Mouse (Mus musculus) brain, embryonic 18.5 days (tissue): ENCODE measurements at regions not wholly inside any gene's neighbourhood (a gene's known extent, or its start where the extent isn't known, plus 50 kb on each side); places are given as distances from the start of the nearest gene placed in this dataset.

Experiments used
- DNase-seq: peaks from one replicate; pipeline ENCODE4 v3.0.0-alpha.2; 2012; ENCODE audit warnings: low read depth, low spot score

DNA sequence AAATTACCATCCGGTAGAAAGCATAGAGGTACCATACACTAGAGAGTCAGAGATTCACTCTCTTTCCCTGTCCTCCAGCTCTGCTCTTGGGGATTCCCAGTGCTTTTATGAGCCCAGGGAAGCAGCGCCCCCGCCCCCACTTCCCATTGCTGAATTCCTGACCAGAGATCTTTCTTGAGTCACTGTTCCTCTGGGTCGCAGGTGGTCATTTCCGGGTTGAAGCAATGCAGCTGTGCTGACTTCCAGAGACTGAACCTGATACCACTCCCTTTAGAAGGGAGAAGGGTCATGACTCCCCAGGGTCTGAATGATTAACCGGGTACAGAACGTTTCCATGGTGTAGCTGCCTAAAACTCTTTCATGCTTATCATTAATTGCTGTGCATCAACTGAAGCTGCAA lies 128.9 kb downstream of the Cd83 start:
- DNase-seq, result no peak

DNA sequence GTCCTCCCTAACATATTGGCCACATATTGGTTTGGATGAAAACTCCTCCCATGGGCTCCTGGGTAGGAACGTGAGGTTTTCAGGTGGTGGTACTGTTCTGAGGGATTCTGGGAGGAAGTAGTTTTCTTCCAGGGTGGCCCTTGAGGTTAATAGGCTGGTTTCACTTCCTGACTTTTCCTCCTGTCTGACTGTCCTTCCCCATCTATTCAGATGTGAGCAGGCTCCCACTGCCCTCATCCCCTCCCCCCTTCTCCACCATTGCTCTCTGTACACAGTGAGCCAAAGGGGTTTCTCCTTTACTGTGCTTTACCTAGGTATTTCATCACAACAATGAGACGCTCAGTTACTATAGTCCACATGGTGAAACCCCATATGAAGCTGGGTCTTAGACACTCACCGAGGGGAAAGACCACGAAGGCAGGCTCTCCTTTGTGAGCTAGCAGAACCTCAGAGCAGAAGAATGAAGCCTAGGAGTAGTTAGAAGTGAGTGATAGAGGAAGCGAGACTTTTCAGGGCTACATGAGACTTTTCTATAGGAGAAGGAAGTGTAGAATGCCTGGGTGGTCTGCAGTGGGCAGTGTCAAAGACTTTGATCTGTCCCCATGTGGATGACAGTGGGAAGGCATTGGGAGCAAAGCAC lies 135.3 kb downstream of the Cd83 start:
- DNase-seq, result no peak

DNA sequence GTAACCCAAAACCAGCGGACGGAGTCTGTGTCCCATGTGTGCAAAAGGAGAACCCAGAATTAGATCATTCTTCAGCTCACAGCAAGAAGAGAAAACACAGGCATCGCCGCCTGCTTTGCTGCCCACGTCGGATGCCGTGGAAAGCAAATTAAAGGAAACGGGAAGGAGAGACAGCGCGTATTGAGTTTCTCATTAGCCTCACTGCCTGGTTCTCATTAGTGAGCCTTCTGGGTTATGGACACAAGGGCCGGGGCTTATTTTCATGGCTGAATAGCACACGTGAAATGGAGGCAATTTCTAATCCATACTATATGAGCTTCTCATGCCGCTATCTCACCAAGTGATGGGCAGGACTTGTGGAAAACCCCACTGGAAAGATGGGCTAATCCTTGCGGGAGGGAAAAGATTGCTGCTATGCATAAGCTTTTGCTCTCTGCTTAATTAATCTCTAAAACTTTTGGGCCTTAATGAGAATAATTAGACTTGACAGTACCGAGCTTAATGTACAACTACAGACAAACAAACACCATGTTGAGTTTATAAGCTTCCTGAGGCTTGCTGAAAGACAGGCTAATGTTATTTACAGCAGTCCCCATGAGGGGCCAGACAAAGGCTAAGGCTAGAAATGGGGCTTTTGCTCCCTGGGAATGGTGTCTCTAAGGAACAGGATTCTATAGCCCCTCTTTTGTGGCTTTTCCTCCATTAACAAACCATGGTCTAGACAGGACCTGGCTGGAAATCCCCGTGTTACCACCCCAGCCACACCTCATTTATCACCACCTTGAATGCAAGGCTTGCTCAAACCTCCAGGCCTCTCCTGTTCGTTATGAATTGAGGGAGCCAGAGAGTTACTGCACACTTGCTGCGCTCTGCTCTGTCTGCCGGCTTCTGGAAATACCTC lies 145.8 kb downstream of the Cd83 start:
- DNase-seq, result no peak

DNA sequence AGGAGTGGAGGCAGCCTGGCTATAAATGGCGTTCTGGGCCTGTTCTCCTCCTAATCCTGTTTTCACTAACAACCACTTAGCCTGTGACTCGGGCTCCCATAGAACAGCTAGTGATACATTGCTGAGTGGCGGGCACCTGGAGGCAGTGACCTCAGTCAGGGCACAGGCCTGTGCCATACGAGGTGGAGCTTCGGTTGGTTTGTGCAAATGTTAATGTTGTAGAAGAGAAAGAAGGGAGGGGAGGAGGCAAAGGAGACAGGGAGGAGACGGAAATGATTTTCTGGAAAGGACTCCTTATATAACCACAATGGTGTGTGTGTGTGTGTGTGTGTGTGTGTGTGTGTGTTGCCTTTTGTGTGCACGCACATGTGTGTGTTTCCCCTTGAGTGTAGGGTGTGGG lies 148.4 kb downstream of the Cd83 start:
- DNase-seq, result no peak

DNA sequence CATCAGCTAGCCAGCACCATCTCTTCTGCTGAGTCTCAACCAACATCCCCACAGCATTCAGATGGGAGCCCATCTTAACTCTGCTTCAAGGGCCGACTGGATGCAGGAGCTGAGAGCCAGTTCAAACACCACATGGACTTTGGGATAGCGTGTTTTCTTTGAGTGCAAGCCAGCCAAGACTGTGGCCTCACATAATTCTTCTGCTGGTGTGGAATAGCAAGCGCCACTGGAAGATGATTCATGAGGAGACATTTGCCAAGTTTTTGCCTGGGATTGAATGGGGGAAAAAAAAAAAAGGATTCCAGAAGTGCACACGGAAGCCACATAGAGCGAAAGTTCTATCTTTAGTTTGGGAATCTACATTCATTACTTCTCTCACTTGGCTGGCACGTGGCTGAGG lies 150.7 kb downstream of the Cd83 start:
- no peak for DNase-seq

DNA sequence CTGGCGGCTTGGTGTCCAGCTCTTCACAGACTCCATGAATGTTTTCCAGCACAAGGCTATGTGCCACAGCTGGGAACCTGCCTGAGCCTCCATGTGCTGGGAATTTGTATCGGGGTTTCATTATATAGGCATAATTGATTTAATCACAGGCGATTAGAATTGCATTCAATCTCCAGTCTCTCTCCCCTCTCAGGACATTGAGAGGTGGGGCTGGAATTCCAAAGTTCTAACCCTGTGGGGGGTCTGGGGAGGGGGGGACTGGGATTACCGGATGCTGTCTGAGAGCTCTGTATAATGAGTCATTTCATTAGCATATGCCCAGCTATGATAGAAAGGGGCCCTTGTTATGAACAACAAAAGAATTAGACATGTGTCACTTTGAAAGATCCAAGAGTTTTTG lies 151.9 kb downstream of the Cd83 start:
- no peak for DNase-seq

DNA sequence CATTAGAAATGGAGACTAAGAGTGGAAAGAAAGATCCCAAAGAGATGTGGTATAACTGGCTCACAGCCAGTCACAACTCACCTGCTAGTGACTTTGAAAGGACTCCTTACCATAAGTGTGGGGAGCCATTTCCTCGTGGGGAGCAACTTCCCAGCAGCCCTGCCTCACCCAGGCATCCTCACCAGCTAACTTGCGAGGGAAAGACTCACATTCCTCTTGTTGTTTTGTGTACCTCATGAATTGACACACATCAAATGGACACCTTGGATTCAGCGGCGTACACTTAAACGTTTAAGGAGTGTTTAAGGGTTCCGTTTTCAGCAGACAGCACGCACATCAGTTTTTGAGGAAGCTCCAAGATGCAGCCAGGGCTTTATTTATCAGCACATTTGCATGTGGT lies 154.0 kb downstream of the Cd83 start:
- DNase-seq, result no peak

DNA sequence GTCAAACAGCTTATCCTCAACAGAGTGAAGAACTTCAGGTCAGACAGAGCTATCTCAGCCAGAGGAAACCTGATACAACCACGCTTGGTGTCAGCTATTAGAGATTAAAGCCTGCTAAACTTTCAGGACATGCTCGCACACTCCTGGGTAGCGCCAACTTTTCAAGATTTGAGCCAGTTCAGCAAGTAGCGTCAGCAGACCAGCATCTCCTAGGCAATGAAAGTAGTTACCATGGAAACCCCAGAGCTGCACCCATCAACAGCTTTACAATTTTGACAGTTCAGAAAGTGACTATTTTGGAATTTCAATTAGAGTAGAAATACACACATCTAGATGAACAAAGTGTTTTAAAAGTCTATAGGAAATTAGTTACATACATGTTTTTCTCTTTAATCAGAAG lies 154.8 kb downstream of the Cd83 start:
- peak; percentile 30 for DNase-seq

DNA sequence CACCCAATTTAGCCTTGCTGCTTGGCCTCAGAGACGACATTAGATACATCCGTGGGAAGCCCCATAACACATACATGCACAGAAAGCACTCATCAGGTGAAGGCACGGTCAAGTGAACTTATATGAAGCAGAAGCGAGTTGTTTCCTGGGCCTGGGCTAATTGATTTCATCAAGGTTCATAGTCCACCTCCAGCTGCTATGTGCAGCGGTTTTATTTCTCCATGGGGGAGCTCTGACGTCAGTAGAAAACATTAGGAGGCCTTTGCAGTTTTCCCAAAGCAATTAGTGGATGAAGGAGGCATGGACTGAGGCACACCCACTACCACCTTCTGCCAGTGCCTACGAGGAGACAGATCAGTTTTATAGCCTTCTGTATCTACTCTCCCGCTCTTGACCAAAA lies 157.2 kb downstream of the Cd83 start:
- DNase-seq, result no peak

DNA sequence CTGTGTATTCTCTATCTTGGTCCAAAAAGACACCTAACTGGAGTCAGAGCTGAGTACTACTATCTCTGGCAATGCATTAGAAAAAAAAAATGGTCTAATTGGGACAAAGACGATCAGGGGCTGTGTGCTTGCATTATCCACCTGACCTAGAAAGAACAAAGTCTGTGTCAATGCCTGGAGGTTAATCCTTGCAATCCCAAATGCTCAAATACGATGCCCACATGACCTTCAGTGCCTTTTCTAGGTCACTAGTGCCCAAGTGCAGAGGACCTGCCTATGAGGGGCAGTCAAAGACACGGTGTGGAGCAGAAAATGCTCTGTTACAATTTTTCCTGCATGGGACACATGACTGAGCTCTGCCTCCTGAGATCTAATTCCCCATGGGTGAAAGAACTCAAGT lies 164.0 kb downstream of the Cd83 start:
- no peak for DNase-seq

DNA sequence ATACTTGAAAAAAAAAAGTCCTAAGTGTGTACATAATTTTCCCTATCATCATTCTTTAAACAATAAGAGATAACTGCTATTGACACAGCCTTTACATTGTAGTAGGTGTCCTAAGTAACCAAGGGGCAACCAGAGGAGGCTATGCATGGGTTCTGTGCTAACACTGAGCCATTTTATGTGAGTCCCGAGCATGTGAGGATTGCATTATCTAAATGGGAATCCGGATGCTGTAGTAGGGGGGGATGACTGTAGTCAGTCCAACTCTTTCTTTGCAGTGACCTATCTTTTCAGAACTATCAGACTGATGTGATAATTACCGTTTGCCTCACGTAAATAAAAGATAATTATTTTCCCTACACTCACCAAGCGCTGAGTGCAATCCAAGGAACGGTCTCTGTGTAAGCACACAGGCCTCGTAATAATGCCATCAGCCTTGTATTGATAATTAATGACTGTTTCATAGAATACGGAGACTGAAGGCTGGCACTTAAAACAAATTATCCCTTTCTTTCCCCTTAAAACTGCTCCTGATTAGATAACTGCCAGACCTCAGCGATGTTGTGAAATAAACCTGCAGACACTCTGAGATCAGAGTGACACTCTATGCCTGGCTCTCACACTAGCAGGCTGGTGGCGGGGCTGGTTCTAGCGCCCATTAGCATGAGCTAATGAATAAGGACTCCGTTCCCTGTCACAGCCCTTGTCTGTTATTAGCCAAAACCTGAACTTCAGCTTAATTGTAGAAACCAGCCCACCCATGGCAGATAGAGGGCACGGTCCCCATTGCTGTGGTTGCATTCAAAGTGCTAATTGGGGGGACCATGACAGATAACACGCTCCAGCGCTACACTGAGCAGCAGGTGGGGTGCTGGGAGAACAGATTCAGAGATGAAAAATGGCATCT lies 165.4 kb downstream of the Cd83 start:
- peak; percentile 20 for DNase-seq

DNA sequence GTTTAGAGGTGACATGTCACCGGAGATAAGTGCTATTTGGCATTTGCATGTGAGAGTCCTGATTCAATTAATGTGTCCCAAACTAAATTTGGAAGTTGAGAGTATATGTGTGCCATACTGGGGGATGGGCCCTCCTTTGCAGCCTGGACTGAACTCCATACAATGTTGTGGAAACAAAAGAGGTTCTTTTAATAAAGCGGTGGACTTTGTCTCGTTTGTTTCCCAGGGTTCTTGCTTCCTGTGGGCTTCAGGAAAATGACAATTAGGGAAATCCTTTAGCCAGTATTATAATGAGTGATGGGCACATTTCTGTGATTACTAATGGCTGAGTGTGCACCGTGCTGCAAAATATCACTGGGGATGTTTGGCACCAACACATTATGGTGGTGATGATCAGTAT lies 167.9 kb downstream of the Cd83 start:
- no peak for DNase-seq

DNA sequence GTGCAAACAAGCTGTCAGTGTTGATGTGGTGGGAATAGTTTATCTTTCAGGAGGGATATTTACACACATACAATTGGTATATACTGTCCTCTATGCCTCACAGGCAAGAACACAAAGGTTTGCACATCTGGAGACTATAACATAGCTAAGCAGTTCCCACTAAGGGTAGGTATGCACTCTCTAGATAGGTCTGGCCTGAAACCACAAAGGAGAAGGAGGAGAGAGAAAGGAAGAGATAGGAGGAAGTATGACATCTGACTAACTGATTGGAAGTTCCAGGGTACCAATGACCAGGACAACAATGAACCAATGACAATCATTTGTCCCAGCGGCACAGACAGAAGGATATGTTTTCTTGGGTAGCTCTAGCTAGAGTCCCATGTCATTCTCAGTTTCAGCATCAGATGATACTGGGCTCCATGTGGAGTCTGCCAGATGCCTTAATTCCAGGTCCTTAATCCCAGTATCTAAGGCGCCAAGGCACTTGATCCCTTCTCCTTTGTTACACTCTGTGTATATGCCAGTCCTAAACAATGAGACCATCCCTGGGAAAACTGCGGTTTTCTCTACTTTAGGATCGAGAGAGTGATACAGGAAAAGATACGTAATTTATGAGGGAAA lies 168.5 kb downstream of the Cd83 start:
- DNase-seq, result no peak

DNA sequence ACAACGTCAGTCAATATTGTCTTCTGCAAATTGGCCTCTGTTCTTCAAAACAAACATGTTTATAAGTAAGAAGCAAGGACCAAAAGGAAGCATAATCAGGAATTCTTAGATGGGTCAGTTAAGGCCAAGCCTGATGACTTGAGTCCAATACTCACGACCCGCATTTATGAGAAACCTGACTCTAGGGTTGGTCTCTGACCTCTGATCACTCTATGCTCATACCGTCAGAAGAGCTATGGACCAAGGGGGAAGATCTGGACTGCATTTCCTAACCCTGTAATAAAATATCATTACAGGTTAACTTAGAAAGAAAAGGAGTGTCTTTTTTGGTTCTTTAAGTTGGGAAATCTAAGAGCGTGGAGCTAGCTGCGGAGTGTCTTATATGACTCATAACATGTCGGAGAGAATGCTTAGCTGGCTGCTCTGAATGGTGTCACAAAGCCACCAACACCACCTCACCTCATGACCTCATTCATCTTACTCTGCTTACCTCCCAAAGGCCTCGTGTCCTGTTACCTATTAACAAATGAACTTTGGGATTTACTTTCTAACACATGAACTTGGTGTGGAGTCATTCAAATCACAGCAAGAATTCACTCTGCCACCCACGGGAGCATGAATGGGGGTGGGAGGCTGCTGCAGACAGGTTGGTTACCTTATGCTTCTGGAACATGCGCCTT lies 170.3 kb downstream of the Cd83 start:
- no peak for DNase-seq

DNA sequence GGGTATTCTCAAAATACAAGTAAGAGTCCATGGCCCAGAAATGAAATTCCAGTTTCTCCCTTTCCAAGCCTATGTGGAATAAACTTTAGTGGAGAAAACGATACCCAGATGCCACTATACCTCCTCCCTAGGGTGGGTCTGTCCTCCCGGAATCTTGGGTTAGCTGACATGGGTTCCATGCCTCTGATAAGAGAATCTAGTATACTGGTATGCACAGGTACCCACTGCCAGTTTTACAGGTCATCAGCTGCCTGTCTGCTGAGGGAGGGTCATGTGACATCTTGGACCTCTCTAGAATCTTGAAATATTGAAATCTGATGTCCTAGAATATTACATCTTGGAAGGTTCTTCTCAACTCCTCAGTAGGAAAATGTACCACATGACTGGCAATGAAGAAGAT lies 172.5 kb downstream of the Cd83 start:
- no peak for DNase-seq

DNA sequence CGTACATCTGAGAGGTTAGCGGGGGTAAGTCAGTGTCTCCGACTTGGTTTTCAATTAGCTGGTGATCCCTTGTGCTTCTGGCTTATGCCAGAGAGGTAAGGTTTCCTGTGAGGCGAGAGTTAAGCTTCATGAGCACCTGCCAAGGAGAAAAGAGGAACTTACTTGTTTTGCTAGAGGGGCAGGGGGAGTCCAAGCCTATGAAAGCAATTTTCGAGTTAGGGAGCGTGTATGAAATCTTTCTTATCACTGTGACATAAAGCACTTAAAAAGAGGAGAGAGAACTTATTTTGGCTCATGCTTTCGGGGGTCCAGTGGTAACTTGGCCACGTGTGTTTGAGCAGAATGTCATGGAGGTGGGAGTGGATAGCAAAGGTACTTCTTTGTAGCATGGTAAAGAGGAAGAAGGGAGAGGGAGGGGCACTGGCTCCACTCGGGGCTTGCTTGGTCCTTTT lies 174.6 kb downstream of the Cd83 start:
- no peak for DNase-seq

DNA sequence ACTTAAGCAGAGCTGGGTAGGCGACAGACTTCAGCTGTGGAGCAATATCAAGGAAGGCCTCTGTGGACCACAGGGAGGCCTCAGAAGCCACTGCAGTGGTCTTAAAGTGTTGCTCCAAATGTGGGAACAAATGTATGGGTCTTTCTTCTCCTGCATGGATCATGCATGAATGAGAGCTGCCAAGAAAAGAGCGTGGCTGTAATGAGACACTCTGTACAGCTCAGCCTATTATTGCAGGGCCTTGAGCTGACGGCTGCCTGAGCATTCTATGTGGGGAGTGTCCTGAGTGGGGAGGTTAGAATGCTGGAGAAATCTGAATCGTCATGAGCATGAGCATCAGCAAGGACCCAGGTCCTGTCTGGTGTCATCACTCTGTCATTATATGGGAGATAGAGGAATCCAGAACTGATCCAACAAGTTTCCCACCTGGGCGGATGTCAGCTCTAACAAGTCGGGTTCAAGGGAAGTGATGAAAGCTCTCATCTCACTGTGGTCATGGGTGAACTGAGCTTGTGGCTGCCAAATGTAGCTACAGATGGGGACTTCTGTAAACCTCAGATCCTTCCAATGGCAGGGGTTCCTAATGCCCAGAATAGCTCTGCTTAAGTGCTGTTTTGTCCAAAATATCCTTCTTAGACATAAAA lies 176.6 kb downstream of the Cd83 start:
- no peak for DNase-seq

DNA sequence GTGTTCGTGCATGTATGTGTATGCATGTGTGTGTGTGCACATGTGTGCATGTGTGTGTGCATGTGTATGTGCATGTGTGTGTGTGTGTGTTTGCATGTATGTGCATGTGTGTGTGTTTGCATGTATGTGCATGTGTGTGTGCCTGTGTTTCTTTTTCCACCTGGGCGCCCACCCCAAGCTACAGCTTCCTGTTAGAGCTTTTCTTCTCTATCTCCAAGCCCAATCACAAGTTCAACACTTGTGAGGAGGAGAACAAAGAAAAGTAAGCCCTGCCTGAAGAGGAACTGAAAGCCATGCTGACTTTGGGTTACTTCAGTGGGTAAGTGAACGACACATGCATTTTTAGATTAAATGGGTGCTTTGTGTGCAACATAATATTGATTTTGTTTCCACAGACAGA lies 177.4 kb downstream of the Cd83 start:
- DNase-seq, result no peak

DNA sequence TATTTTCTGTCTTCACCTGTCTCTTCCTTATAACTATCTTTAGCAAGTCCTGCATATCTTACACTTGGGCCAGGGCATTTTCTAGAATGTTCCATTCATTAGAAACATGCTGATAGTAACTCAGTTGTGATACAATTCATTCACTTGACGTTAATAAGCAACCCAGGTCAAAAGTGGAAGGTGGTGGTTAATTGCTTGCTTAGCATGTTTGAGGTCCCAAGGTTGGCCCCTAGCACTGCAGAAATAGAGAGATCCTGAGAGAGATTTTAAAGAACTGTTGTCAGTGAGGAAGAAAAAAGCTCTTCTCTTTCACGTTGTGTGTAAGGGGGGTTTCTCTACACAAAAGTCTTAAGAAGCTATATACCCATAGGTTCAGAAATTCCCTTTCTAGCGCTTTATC lies 178.7 kb downstream of the Cd83 start:
- no peak for DNase-seq

DNA sequence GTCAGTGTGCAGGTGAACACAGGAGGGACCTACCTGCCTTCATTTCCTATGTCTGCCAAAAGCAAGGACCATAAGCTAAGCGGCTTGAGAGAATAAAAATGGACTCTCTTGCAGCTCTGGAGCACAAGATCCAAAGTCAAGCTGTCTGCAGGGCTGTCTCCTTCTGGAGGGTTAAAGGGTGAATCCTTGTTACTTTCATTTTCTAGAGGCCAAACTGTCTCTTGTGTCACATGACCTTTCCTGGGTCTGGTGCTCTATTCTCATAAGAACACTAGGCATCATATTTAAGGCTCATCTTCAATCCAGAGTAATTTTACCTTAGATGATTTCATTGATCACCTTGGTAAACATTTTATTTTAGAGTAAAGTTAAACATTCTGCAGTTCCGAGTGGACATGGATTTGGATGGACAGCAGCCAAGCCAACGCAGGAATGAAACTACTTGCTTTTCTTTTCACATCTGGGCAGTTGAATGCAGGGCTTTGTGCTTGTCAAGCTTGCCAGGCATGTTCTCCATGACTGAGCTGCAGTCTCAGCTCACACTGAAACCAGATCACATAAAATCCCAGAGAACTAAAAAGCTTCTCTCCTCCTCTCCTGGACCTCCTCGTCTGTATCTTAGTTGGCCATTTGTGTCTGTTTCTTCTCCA lies 180.8 kb downstream of the Cd83 start:
- DNase-seq, result no peak
